Mouse (Mus musculus) retina, adult 2 months (tissue): ENCODE results near the gene Ggt6.
"Not testable (repeated sequence)": the region's sequence is repeated elsewhere in the genome, so short reads cannot be mapped to it uniquely, and the experiment has no call there.

Experiments
- DNase-seq: peaks from one replicate; pipeline ENCODE4 v3.0.0-alpha.2; 2012; ENCODE audit warnings: low read depth, low spot score

Gene Ggt6

GRCm38 (mm10) chr11:72410521-72411092 lies 24.7 kb upstream of the Ggt6 start:
- DNase-seq, result no peak

GRCm38 (mm10) chr11:72411093-72411921 lies 24.0 kb upstream of the Ggt6 start, which contains the start of gene Smtnl2:
Gene Smtnl2 (minus strand): TSS chr11:72411713.
- no peak for DNase-seq

- no peak for DNase-seq
Observed at GRCm38 (mm10) chr11:72411945-72412344, 23.4 kb upstream of the Ggt6 start.

GRCm38 (mm10) chr11:72413016-72413415 lies 22.3 kb upstream of the Ggt6 start:
- no peak for DNase-seq

- no peak for DNase-seq
Observed at GRCm38 (mm10) chr11:72413601-72414190, 21.6 kb upstream of the Ggt6 start.

GRCm38 (mm10) chr11:72415155-72415554 lies 20.2 kb upstream of the Ggt6 start:
- DNase-seq, result no peak

- DNase-seq, result no peak
Observed at GRCm38 (mm10) chr11:72416666-72417065, 18.7 kb upstream of the Ggt6 start.

GRCm38 (mm10) chr11:72417376-72417775 lies 17.9 kb upstream of the Ggt6 start:
- DNase-seq, result no peak

- DNase-seq, result no peak
Observed at GRCm38 (mm10) chr11:72418227-72418626, 17.1 kb upstream of the Ggt6 start.

- DNase-seq, result no peak
Observed at GRCm38 (mm10) chr11:72419006-72419405, 16.3 kb upstream of the Ggt6 start.

- no peak for DNase-seq
Observed at GRCm38 (mm10) chr11:72420460-72421122, 14.7 kb upstream of the Ggt6 start.

GRCm38 (mm10) chr11:72421518-72422278 lies 13.6 kb upstream of the Ggt6 start:
- DNase-seq, result no peak

- DNase-seq, result no peak
Observed at GRCm38 (mm10) chr11:72423686-72424085, 11.6 kb upstream of the Ggt6 start.

- DNase-seq, result no peak
Observed at GRCm38 (mm10) chr11:72425201-72425600, 10.1 kb upstream of the Ggt6 start.

GRCm38 (mm10) chr11:72426884-72427283 lies 8.4 kb upstream of the Ggt6 start:
- no peak for DNase-seq

GRCm38 (mm10) chr11:72428694-72429093 lies 6.6 kb upstream of the Ggt6 start:
- DNase-seq, result peak; percentile 61

GRCm38 (mm10) chr11:72429288-72429690 lies 6.0 kb upstream of the Ggt6 start:
- peak; percentile 47 for DNase-seq

GRCm38 (mm10) chr11:72430311-72431068 lies 4.8 kb upstream of the Ggt6 start:
- not testable (repeated sequence) for DNase-seq

GRCm38 (mm10) chr11:72435694-72436045 lies 344 bp downstream of the Ggt6 start:
- no peak for DNase-seq

GRCm38 (mm10) chr11:72436271-72436670 lies 945 bp downstream of the Ggt6 start:
- DNase-seq, result no peak
